Mouse (Mus musculus) bone marrow, adult 2 months (tissue): Measurements from ENCODE around the gene Cap2. TPM values are rescaled to one million over a fixed set of nuclear protein-coding genes. Genes with fewer than 3 reads are reported as not detected.

ENCODE experiments used
- H3K27ac ChIP-seq: fragments of 200-500 bp; 2 replicates; pipeline ENCODE4 v1.5.1; 2012; ENCODE audit warnings: low read depth, mild to moderate bottlenecking, control low read depth, inconsistent platforms, low read length; ENCODE audit not compliant: control insufficient read depth, poor library complexity, insufficient read depth
- H3K4me1 ChIP-seq: fragments of 200-500 bp; 2 replicates; pipeline ENCODE4 v1.6.1; 2011; ENCODE audit warnings: low read length; ENCODE audit not compliant: control insufficient read depth, insufficient read depth
- H3K4me3 ChIP-seq: fragments of 200-500 bp; replicated peaks from 2 replicates; pipeline ENCODE3; 2011; ENCODE audit warnings: mild to moderate bottlenecking, low read depth, low read length, control low read depth; ENCODE audit not compliant: control insufficient read depth
- CTCF ChIP-seq: fragments of 200-500 bp; IDR thresholded peaks from 2 replicates; pipeline ENCODE4 v1.5.1; 2011; ENCODE audit warnings: low read length, control low read depth; ENCODE audit not compliant: control insufficient read depth, insufficient read depth
- POLR2A ChIP-seq: fragments of 200-500 bp; IDR thresholded peaks from 2 replicates; pipeline ENCODE4 v1.6.1; 2011; ENCODE audit warnings: low read depth, mild to moderate bottlenecking, control low read depth, low read length, borderline replicate concordance; ENCODE audit not compliant: control insufficient read depth
- WGBS: fragments of 180-500 bp; shearing (Covaris S2); methylation state at CpG from one replicate; pipeline ENCODE4 v1.1.7; 2018; 5-methylcytosine and 5-hydroxymethylcytosine counted together
- polyA plus RNA-seq: library from polyadenylated mRNA; stranded (reverse); fragments of >200 nt; gene quantifications from 2 replicates; pipeline ENCODE4 v1.2.4, GENCODE M21; 2011; ENCODE audit warnings: low replicate concordance; ENCODE audit not compliant: missing spikeins, insufficient read depth, insufficient read length

Cap2 gene
- polyA plus RNA-seq, 1 experiment, result 3.4 TPM

GRCm38 (mm10) chr13:46542782-46543181 lies 41.1 kb downstream of the Cap2 start:
- no peaks in the 10 kb centered on the region for H3K4me1 ChIP-seq
- WGBS, result 83% methylated on average over 7 of the region's 7 CpGs
- no peak overlapping the region for H3K27ac ChIP-seq
- H3K4me3 ChIP-seq, result no peak overlapping the region
- TF ChIP-seq CTCF (no peak), POLR2A (no peak)

GRCm38 (mm10) chr13:46544608-46545007 lies 43.0 kb downstream of the Cap2 start:
- 86% methylated on average over 6 of the region's 6 CpGs for WGBS
- no peak for TF ChIP-seq CTCF
- no peak for TF ChIP-seq POLR2A
- Histone ChIP-seq H3K27ac (no peak overlapping the region), H3K4me1 (no peaks in the 10 kb centered on the region), H3K4me3 (no peak overlapping the region)

GRCm38 (mm10) chr13:46545081-46545480 lies 43.4 kb downstream of the Cap2 start:
- 74% methylated on average over 9 of the region's 9 CpGs for WGBS
- Histone ChIP-seq H3K27ac (no peak overlapping the region), H3K4me1 (no peaks in the 10 kb centered on the region), H3K4me3 (no peak overlapping the region)
- TF ChIP-seq CTCF, result no peak
- no peak for TF ChIP-seq POLR2A

DNA sequence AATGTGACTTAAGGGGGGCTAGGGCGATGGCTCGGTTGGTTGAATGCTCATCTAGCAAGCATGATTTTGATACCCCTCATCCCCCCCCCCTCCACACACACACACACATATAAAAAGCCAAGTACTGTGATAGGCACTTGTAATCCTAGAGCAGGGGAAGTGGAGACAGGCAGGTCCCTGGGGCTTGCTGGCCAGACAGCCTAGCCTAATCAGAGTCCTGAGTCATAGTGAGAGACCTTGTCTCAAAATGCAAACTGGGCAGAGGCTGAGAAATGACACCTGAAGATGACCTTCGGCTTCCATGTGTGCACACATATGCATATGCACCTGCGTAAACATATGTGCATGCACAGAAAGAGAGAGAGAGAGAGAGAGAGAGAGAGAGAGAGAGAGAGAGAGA lies 45.2 kb downstream of the Cap2 start:
- WGBS, result 83% methylated on average over 4 of the region's 4 CpGs
- Histone ChIP-seq H3K27ac (no peak overlapping the region), H3K4me1 (no peaks in the 10 kb centered on the region), H3K4me3 (no peak overlapping the region)
- TF ChIP-seq POLR2A (no peak), CTCF (no peak)

GRCm38 (mm10) chr13:46547253-46547652 lies 45.6 kb downstream of the Cap2 start:
- no peak for TF ChIP-seq POLR2A
- no peak for TF ChIP-seq CTCF

GRCm38 (mm10) chr13:46548132-46548531 lies 46.5 kb downstream of the Cap2 start:
- WGBS, result 82% methylated on average over 8 of the region's 8 CpGs

More at GRCm38 (mm10) chr13:46547253-46547652, 45.6 kb downstream of the Cap2 start:
- Histone ChIP-seq H3K27ac (no peak overlapping the region), H3K4me3 (no peak overlapping the region), H3K4me1 (no peaks in the 10 kb centered on the region)
- 27% methylated on average over 1 of the region's 1 CpGs for WGBS

DNA sequence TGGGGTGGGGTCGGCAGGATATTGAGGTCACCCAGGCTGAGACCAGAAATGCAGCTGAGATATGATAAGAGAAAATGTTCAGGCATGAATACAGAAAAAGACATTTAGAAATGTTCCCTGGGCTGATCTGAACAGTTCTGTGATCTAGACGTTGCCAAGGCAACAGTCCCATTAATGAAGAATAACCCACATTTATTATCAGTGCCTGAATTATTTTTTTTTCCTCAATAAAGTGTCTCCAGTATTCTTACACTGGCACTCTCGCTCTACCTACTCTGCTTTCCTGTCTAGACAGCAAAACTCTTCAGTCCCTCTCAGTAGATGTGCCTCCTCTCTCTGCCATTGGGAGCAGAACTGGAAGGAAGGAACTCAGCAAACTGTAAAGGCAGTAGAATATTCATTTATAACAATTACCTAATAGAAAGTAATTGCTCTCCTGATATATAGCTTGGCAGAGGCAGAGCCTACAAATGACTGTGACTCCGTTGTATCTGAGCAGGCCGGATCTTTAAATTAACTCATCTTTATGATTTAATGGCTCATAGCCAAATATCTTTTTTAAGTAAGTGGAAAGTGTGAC lies 47.0 kb downstream of the Cap2 start:
- H3K27ac ChIP-seq, result no peak overlapping the region
- whole genome bisulfite sequencing, result 82% methylated on average over 5 of the region's 5 CpGs
- no peaks in the 10 kb centered on the region for H3K4me1 ChIP-seq
- TF ChIP-seq POLR2A, result no peak
- TF ChIP-seq CTCF, result no peak
- no peak overlapping the region for H3K4me3 ChIP-seq

More at GRCm38 (mm10) chr13:46548132-46548531, 46.5 kb downstream of the Cap2 start:
- H3K4me3 ChIP-seq, result no peak overlapping the region
- no peak for TF ChIP-seq POLR2A
- TF ChIP-seq CTCF, result no peak
- no peak overlapping the region for H3K27ac ChIP-seq
- H3K4me1 ChIP-seq, result no peaks in the 10 kb centered on the region

DNA sequence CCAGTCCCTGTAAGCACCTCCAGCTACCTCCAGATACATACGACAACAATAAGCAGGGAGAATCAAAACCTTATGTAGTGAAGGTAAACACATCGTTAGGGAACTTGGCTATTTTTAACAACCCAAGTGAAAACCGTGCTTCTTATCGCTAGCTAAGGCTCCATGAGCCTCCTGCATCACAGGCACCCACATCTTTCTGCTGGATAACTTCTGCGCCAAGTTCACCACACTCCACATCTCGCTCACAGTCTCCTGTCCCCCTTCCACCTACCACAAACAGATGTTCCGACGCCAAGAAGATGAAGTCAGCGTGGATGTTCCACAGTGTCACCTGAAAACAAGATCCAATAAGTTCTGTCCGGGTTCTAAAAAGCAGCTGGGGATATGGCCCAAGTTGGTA lies 49.0 kb downstream of the Cap2 start:
- H3K4me1 ChIP-seq, result no peaks in the 10 kb centered on the region
- 82% methylated on average over 10 of the region's 10 CpGs for WGBS
- no peak for TF ChIP-seq POLR2A
- no peak for TF ChIP-seq CTCF
- H3K27ac ChIP-seq, result no peak overlapping the region
- H3K4me3 ChIP-seq, result no peak overlapping the region

- H3K4me3 ChIP-seq, result no peak overlapping the region
- H3K27ac ChIP-seq, result no peak overlapping the region
- 82% methylated on average over 9 of the region's 9 CpGs for WGBS
- no peak for TF ChIP-seq POLR2A
- no peaks in the 10 kb centered on the region for H3K4me1 ChIP-seq
These were observed 53.1 kb downstream of the Cap2 start for GRCm38 (mm10) chr13:46554736-46555135.
